Mouse (Mus musculus) stomach, postnatal 0 days (tissue): Measurements from ENCODE around the gene Nkx3-2.

ENCODE experiments used
- CTCF ChIP-seq: IDR thresholded peaks from 2 replicates; pipeline ENCODE4 v1.5.1; 2016; ENCODE audit warnings: antibody characterized with exemption, low read depth, mild to moderate bottlenecking, moderate library complexity
- EP300 ChIP-seq: optimal IDR thresholded peaks from 2 replicates; pipeline ENCODE3; 2016; ENCODE audit warnings: antibody characterized with exemption

DNA sequence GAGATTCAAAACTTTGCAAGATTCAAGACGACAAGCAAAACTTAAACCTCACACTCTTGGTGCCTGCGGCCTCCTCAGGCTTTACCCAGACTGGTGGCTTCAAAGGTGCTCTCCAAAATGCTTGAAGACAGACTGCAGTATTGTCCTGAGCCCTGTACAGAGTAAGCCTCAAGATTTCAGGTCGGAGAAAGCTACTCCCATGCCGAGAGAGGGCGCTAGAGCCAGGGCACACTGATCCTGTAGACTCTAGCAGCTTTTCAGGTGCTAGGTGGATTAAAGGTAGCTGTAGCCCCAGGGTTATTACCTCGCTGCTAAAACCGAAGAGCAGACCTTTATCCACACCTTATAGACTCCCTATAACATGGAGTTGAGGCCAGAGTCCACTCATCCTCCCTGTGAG, 20.1 kb downstream of the Nkx3-2 start:
- TF ChIP-seq EP300 (no peak), CTCF (0 out of 2 replicates have a peak, but pooled peaks have one; percentile 22)
